Mouse (Mus musculus): Measurements from ENCODE around the gene Uggt1. TPM values are rescaled to one million over a fixed set of nuclear protein-coding genes. Genes with fewer than 3 reads are reported as not detected.

Uggt1 gene
- polyA plus RNA-seq (2015; fragmentation: Nextera tagmentation; extraction: Ambion mirVana): 20.9 and 30.3 TPM in 2 replicates

DNA sequence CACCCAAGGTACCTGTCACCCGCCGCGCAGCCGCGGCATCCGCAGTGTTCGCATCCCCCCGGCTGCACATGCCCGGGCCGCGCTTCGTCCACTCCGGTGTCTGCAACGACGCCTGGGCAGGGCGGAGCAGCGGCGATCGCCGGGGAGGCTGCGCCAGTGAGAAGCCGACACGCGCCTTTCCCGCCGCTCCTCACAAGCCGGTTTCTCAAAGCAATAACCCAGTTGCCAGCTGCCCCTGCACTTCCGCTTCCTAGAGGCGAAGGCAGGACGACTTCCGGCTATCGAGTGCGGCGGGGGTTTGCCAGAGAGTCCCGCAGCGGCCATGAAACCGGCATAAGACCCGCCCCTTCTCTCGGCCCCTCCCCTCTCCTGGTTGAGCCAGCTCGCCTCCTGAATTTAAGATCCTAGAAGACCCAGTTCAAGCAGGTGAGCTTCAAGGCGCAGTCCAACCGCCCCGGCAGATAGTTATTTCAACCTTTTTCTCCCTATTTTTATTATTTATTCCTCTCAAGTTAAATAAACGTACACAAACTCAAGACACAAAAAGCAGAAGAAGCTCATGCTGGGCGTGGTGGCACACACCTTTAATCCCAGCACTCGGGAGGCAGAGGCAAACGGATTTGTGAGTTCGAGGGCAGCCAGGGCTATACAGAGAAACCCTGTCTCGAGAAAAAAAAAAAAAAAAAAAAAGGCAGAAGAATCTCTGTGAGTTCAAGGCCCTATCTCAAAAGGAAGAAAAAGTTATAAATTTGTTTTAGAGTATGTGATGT is at the start of gene Uggt1:
Gene Uggt1, minus strand, starts transcription at position 663 of the 770 bp plus-strand sequence.

DNA sequence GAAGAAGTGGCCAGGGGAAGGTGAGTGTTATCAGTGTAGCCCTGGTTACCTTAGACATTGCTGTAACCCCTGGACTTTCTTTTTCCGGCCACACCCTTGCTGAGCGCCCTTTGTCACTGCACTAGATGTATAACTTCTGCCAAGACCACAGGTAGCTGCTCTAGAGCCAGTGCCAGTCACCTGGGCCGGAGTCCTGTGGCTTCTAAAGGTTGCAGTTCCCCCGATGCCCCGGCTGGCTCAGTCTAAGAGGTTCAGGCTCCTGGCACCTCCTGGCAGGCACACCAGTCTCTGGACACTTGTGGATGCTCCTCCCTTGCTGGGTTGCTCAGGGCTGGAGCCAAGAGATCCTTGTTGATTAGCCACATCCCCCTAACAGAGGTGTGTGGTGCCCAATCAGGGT is 29.9 kb upstream of the Uggt1 start, which contains the start of gene Neurl3:
Gene Neurl3, minus strand, starts transcription at position 225 of the 400 bp plus-strand sequence.

Small RNA genes lying within 50 kb of the gene (microRNA-seq; reads per million reads assigned to microRNA genes)
- 2.5 reads per million for gene Mir6897 (ENCODE audit: borderline replicate concordance, insufficient number of aligned reads)

Other genes starting within 250 kb of the Uggt1 start
- gene Hs6st1, start 176.3 kb downstream of the Uggt1 start, polyA plus RNA-seq (2015; fragmentation: Nextera tagmentation; extraction: Ambion mirVana): 10.3 and 14.9 TPM in 2 replicates
- gene Neurl3, start 30.0 kb upstream of the Uggt1 start, polyA plus RNA-seq (2015; fragmentation: Nextera tagmentation; extraction: Ambion mirVana): 3.2 and 4.5 TPM in 2 replicates
- 3.6 and 5.7 TPM in 2 replicates for gene Arid5a, start 63.0 kb upstream of the Uggt1 start, polyA plus RNA-seq (2015; fragmentation: Nextera tagmentation; extraction: Ambion mirVana)
- 24.2 and 34.4 TPM in 2 replicates for gene Kansl3, start 124.5 kb upstream of the Uggt1 start, polyA plus RNA-seq (2015; fragmentation: Nextera tagmentation; extraction: Ambion mirVana)
- gene Fer1l5, start 127.6 kb upstream of the Uggt1 start, polyA plus RNA-seq (2015; fragmentation: Nextera tagmentation; extraction: Ambion mirVana): 0.39 and 0.51 TPM in 2 replicates
- gene Lman2l, start 200.6 kb upstream of the Uggt1 start, polyA plus RNA-seq (2015; fragmentation: Nextera tagmentation; extraction: Ambion mirVana): 23.1 and 36.0 TPM in 2 replicates
- 4.1 and 6.3 TPM in 2 replicates for gene Cnnm4, start 226.9 kb upstream of the Uggt1 start, polyA plus RNA-seq (2015; fragmentation: Nextera tagmentation; extraction: Ambion mirVana)